ENCODE assay signal across 8 mouse cellular contexts in the genomic region with DNA sequence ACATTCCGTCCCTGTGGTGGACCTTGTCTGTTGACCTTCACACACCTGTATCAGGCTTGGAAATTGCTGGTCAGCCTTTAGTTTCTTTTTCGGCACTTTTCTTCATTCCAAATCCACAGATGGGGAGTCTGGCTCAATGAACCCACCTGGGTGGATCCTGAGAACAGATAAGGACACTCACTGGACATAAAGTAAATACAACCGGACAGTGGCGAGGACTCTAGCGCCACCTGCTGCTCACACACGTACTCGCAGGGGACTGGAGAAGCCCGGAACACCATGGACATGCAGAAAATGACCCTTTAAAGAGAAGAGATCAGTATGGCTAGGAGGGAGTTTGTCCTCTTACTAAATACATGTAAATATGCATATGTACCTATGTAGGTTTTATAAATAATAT.
DNase-seq lines count a peak whose midpoint lies in the region; ATAC-seq and TF ChIP-seq lines count a peak whose summit lies in the region.

No protein-coding gene starts in this region.

- WGBS in bone marrow, adult 2 months = 17% methylated on average over 8 of the region's 8 CpGs
- WGBS in lung, adult 2 months = 14% methylated on average over 8 of the region's 8 CpGs

- no peaks in the 10 kb centered on the region for H3K36me3 ChIP-seq in testis, adult 2 months (ENCODE audit: control insufficient read depth, insufficient read depth, low read length)

- TF ChIP-seq POLR2A in testis, adult 2 months (IDR thresholded peaks at IDR 0.05; ENCODE audit: control insufficient read depth, low read depth, low read length) = no peak
- no peak for TF ChIP-seq POLR2A in bone marrow, adult 2 months (IDR thresholded peaks at IDR 0.05; ENCODE audit: borderline replicate concordance, control insufficient read depth, low read depth, low read length)
- TF ChIP-seq POLR2A in lung, adult 2 months (IDR thresholded peaks at IDR 0.05; ENCODE audit: borderline replicate concordance, extremely low read depth, low read depth, low read length) = no peak

- no peaks in the 10 kb centered on the region for H3K27me3 ChIP-seq in testis, adult 2 months (ENCODE audit: control insufficient read depth, insufficient read depth, low read length)

- no peak for DNase-seq in testis, postnatal 14 days (ENCODE audit: low spot score)
- DNase-seq in fibroblast of lung, adult 2 months (ENCODE audit: low read depth) = peak; percentile 26
- DNase-seq in kidney, postnatal 10 days = peak; percentile 88
- DNase-seq in lung, adult 2 months = peak; percentile 74
- DNase-seq in retina, embryonic 14.5 days (ENCODE audit: low spot score) = peak; percentile 84

- H3K4me1 ChIP-seq in testis, adult 2 months (ENCODE audit: control insufficient read depth, insufficient read depth, low read length) = no peaks in the 10 kb centered on the region
- no peaks in the 10 kb centered on the region for H3K4me1 ChIP-seq in bone marrow, adult 2 months (ENCODE audit: control insufficient read depth, insufficient read depth, low read length)
- H3K4me1 ChIP-seq in lung, adult 2 months (ENCODE audit: control insufficient read depth, insufficient read depth, low read length) = no peaks in the 10 kb centered on the region

- H3K4me3 ChIP-seq in testis, adult 2 months (ENCODE audit: control insufficient read depth, low read depth, low read length) = no peak overlapping the region
- H3K4me3 ChIP-seq in bone marrow, adult 2 months (replicated peaks; ENCODE audit: control insufficient read depth, low read depth, low read length) = no peak overlapping the region
- H3K4me3 ChIP-seq in lung, adult 2 months (replicated peaks; ENCODE audit: extremely low read depth, low read depth, low read length) = no peak overlapping the region

- H3K27ac ChIP-seq in testis, adult 2 months (ENCODE audit: control insufficient read depth, insufficient read depth, low read depth, low read length) = no peak overlapping the region
- H3K27ac ChIP-seq in bone marrow, adult 2 months (ENCODE audit: control insufficient read depth, insufficient read depth, low read depth, low read length, poor library complexity) = no peak overlapping the region

- no peak for ATAC-seq in erythroid progenitor cell, adult 5-6 weeks (replicated peaks; ENCODE audit: low FRiP score, poor library complexity, severe bottlenecking)

- TF ChIP-seq CTCF in testis, adult 2 months (IDR thresholded peaks at IDR 0.05; ENCODE audit: control insufficient read depth, insufficient read depth, insufficient replicate concordance, low read depth, low read length) = peak; percentile 94
- TF ChIP-seq CTCF in bone marrow, adult 2 months (IDR thresholded peaks at IDR 0.05; ENCODE audit: control insufficient read depth, insufficient read depth, low read length) = peak; percentile 93
- peak; percentile 97 for TF ChIP-seq CTCF in lung, adult 2 months (IDR thresholded peaks at IDR 0.05; ENCODE audit: insufficient read depth, low read length)
